Mouse (Mus musculus) layer of hippocampus, postnatal 36 days (tissue): ENCODE data around the gene Bag5. TPM values are rescaled to one million over a fixed set of nuclear protein-coding genes. Genes with fewer than 3 reads are reported as not detected.

Experiments used
- DNase-seq, 2 experiments: peaks; one replicate each; pipeline ENCODE4 v3.0.0; 2022
- total RNA-seq, 2 experiments: library from RNA; stranded (reverse); gene quantifications; 2 replicates each; pipeline ENCODE4 v1.2.3; 2021

The Bag5 gene
- total RNA-seq, 2 experiments from 2014 or later, result 50.1 to 51.3 TPM

DNA sequence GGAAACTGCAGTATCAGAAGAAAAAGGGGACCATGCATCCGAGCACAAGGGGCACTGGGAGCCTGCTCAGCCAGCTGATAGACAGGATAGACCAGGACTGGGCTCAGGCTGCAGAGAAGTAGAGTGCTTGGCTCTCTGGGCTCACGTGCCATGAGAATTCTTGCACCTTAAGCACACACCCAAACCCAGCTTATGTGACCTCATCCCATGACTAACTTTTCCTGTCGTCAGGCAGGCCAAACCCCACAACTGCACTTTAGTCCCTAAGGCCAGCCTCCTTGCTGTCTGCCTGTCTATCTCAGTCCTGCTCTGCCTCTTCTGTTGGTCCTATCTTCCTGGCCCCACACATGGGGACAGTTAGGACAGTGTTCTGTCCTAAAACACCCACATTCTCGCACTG is 15.3 kb downstream of the Bag5 start:
- no peak for DNase-seq

DNA sequence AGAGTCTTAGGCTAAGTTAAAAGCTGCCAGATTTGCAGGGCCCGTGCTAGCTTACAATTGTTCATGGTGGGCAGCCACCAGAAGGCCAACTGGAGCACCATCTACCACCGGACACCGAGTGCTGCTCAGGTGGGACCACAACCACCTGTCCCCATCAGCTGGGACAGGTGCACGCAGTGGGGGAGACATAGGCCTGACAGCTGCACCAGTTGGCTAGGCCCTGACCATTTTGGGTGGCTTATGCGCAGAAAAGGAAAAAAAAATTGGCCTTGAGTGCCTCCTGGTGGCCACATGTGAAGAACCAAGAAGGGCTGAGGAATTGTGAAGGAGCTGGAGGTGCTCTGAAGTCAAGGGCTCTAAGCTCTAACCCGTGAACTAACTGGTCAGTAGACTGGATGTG is 16.8 kb downstream of the Bag5 start:
- peak; percentile 67 to 71 for DNase-seq

DNA sequence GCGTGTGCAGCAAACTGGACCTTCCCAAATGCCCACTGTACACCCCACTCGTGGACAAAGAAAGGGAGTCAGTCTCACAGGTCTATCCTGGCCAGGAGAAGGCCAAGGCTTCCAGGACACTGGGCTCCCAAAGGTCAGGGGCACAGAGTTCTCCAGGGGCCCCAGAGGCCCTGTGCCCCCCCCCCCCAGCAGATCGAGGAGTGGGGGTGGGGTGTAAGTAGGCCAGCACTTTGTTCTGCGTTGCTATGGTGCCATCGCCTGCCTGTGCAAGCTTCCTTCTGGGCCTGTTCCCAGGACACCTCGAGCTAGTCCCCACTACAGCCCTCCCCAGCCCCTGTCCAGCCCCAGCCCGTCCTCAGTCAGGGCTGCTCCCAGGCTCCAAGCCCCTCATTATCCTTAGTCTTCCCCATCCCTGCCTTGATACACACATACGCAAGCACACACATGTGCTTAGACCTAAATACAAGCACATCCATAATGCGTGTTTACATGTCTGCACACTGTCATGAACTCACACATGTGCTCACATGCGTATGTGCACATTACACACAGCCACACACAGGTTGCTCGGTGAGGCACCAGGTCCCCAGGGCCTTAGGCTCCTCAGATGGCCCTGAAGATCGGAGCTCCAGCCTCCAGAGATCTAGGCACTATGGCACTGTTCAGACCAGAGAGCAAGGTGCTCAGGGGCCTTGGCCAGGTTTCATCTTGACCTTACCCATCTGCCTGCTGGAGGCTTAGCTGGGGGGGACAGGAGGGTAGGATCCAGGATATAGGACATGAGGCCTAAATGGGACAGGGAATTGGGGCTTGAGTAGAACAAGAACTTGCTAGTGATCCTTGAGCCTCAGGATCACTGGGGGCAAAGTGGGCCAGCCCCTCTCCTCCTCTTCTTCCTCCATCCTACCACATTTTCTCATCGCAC is 17.9 kb downstream of the Bag5 start:
- peak in 1 of 2 experiments; percentile 63 for DNase-seq

DNA sequence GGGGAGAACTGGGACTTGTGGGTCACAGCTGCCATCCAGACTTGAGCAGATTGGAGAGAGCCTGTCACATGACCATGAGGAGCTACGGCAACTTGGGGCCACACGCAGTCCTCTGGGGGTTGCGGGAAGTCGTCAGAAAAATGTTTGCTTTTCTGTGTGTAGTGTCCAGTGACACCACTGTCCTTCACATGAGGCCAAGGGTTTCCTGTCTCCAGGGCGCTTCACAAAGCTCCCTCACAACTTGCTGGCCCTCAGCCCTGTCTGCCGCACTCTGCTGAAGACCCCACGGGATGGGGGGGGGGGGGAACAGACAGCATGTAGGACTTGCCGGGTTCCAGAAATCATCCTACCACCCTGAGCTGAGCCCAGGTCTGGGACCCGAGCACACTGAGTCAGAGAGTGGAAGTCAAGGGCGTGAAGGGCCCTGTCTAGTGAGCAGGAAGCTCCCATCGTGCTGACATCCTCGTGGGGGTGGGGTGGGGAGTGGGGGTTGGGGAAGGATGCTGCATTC is 18.7 kb downstream of the Bag5 start:
- no peak for DNase-seq

DNA sequence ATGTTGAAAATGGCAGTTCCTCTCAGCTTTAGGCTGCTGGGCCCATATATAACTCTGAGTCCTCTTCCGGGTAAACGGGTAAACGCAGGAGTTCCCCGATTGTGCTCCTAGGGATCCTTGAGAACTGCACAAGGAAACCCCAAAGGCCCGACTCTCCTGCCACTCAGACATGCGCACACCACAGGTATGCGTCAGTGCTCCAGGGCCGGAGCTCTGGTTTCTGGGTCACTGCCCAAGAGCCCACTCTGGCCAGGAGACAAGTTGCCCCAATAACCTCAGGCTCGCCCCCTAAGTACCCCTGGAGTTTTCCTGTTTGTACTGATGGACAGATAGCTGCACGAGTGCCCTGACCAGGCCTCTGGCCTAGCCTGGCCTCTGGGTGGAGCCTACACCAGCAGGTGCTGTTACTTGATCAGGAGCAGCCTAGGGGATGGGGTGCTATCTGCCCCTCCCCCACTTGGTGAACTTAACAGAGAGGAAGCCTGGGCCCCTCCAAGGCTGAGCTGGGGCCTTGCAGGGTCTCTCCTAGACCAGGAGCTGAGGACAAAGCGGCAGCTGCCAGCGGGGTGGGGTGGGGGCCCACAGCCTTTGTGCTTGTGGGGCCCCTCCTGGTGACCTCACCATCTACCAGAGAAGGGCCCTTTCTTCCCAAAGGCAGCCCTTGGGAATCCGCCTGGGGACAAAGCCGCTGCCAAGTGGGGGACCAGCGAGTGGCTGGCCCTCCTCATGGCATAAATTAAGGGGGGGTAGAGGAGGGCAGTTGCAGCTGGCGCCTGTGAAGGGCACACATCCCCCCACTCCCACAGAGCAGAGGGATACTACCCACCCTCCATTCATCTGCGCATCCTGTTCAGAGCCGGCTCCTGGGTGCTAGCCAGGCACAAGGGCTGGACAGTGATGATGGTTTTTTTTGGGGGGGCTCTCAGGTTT is 19.5 kb downstream of the Bag5 start:
- DNase-seq, result peak in 1 of 2 experiments; percentile 86

DNA sequence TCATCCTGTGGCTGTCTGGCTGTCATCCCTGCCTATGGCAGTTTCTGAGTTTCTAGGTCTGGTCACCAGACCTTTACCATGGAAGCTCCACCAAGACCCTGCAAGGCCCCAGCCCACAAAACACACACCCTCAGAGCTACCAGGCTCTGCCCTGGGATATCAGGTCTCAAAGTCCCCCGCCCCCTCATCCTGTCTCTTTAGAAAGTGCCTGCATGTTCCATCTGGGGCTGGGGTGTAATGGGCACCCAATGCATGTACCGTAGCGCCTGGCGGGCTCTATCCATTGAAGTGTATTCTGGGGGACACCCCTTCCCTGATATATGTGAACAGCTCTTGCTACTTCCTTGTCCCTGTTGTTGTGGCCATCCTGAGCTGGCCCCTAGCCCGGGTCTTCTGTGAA is 20.2 kb downstream of the Bag5 start:
- DNase-seq, result no peak

DNA sequence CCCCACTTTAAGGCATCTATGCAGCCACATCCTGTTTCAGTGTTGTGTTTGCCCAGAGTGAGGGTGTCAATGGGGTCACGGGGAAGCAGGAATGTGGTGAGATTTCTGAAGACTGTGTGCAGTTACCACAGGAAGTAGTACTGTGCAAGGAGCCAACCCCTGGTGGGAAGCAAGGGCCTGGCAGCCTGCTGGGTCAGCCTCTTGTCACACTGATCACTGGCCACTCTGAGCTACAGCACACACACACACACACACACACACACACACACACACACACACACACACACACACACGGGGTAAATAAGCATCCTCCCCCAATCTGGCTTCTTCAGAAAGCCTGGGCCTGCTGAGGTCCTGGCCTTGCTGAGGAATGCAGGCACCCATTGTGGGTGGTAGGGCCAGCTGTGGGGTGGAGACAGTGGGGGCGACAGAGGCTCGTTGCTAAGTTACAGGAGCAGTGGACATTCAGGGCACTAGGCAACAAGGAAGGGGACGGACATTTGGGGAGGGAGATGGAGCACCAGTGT is 21.6 kb downstream of the Bag5 start:
- DNase-seq, result no peak

DNA sequence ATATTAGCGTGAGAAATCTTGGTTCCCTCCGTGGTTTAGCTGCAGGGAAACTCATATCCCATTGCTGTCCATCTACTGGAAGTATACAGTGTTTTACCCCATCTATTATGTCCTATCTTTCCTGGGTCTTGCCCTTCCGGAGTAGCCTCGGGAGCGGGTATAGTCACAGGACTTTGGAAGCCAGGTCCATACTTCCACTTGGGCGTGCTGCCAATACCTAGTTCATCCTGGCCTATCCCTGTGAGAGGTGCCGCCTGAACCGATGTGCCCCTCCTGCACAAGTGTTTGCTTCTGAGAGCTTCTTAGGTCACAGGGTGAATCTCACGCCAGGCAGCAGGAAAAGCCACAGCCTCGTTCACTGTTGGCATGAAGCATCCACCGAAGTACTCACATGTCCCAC is 23.6 kb downstream of the Bag5 start:
- DNase-seq, result no peak

DNA sequence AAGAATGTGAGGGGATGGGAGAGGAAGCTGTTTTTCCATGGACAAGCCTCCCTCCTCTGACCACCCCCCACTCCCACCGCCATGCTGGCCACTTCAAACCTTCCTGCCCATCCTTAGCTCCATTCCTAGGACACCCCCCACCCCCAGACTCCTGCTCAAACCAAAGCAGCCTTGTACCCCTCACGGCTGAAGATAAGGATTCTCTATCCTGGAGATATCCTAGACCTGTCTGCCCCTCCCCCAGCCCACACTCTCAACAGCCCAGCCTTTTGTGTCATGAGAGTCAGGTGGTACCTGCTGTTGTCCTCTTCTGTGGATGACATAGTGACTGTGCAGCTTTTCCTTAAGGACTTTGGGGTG is 25.0 kb downstream of the Bag5 start:
- no peak for DNase-seq

DNA sequence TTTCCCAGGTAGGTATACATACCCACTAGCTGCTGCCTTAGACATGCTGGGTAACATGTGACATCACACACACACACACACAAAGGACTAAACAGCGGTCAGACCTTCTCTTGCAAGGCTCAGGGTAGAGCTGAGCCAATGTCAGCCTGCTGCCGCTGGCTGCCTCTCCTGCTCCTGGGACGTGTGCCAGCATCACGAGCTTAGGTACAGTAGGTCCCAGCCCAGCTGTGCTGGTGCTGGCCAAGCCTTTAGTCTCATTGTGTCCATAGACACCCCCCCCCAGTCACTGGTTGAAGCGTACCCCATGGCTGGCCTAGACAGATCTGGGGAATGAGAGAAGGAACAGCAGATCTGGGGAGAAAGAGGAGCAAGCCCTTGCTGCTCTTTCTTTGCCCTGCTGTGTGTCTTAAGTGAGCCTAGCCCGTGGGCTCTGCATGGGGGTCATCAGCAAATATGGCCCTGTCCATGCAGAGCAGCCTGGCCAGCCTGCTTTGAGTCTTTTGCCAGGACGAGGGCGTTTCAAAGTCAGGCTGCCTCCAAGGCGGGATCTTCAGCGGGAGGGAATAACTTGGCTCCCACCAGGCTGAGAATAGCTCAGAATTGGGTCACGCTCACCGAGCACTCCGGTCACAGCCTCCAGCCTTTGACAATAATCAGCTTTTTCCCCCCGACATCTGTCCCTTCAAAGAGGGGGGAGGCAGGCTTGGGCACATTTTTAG is 25.5 kb downstream of the Bag5 start:
- DNase-seq, result peak in 1 of 2 experiments; percentile 63

DNA sequence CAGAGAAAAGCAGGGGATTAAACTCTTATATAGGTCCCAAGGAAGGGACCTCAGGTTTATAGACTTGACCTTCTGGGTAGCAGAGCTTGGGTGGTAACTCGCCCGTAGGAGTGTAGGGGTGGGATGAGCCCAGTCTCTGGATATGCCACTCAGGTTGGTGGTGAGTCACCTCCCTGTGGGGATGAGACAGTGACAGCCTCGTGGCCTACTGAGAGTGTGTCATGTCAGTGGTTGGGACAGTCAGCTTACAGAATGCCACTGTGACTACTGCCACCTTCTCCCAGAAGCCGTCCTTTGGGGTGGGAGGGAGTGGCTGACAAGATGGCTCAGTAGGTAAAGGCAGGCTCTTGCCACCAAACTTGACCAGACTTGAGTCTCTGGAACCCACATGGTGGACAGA is 26.7 kb downstream of the Bag5 start:
- DNase-seq, result no peak

DNA sequence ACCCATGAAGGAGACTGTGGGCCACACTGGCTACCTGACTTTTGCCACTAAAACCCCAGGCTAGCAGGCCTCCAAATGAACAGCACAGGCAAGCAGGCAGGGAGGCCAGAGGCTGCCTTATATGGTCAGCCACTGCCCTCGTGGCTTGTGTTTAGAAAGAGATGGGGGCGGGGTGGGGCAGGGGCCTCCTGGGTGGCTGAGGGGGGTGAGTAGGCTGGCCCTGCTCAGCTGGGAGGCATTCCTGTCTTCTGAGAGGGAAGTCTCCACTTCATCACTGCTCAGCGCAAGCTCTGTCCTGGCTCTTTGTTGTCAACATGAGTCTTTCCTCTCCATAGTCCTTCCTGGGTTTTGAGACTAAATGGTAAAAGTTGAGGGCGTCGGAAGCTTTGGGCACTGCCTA is 30.3 kb downstream of the Bag5 start:
- no peak for DNase-seq

DNA sequence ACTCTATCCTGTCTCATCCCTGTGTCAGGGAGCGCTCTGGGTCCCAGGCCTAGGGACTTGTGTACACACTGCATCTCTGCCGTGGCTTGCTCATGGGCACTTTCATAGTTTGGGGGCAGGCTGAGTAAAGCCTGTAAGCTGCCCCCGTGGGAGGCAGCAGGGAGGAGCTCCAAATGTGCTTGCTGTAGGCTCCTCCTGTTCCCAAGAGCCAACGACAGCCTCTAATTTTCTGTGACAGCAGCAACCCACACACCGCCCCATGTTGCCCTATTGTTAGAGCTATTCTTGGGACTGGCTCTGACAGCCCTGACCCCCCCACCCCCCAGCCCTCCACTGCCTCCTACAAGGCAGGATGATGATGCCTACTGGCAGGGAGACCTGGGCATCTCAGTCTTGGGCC is 31.1 kb downstream of the Bag5 start:
- DNase-seq, result no peak

DNA sequence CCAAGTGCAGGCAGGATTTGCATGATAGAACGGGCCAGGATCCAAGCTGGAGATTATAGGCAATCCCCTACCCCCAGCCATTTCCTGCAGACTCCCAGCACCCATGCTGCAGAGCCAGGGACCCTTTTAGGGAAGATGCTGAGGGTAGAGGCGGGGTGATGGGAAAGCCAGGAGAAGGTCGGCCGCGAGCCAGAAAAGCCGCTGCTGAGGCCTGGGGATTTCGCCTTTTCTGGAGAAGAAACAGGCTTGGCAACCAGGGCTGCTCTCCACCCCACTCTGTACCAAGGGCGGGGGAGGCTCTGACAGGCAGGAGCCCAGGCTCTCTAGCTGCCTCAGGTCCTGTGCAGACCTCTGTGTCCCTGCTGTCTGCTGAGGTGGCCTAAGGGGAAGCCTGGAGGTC is 31.8 kb downstream of the Bag5 start:
- DNase-seq, result no peak

DNA sequence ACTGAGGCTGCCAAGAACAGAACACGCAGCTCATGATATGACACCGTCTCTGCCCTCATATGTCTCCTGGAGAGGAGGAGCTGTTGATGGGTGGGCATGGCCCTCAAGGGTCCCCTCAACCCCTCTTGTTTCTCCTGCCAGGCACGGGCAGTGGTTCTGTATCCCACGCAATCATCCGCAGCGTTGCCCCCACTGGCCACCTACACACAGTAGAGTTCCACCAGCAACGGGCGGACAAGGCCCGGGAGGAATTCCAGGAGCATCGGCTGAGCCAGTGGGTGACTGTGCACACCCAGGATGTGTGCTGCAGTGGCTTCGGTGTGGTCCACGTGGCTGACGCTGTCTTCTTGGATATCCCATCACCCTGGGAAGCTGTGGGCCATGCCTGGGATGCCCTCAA is 32.4 kb downstream of the Bag5 start:
- DNase-seq, result no peak

DNA sequence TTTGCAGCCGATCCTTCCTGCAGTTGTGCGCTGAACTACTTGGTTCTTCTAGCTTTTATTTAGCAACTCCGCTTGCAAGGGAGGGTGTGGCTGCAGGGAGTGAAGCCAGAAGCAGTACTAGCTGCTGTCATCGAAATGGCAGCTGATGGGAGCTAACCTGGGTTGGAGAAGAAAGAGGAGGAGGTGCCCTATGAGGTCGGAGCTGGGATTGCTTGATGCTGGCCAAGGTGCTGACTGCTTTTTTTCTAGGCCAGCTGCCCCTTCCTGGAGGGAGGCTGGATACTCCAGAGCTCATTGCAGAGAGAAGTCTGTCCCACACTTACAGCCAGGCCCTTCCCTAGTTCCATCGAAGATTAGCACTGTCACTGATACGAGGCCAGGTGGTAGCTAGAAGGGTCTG is 34.1 kb downstream of the Bag5 start:
- DNase-seq, result no peak

DNA sequence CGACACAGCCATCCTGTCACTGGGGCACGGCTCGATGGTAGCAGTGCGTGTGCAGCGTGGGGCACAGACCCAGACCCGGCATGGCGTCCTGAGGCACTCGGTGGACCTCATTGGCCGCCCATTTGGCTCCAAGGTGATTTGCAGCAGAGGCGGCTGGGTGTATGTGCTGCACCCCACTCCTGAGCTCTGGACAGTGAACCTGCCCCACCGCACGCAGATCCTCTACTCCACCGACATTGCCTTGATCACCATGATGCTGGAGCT is 34.5 kb downstream of the Bag5 start:
- no peak for DNase-seq

DNA sequence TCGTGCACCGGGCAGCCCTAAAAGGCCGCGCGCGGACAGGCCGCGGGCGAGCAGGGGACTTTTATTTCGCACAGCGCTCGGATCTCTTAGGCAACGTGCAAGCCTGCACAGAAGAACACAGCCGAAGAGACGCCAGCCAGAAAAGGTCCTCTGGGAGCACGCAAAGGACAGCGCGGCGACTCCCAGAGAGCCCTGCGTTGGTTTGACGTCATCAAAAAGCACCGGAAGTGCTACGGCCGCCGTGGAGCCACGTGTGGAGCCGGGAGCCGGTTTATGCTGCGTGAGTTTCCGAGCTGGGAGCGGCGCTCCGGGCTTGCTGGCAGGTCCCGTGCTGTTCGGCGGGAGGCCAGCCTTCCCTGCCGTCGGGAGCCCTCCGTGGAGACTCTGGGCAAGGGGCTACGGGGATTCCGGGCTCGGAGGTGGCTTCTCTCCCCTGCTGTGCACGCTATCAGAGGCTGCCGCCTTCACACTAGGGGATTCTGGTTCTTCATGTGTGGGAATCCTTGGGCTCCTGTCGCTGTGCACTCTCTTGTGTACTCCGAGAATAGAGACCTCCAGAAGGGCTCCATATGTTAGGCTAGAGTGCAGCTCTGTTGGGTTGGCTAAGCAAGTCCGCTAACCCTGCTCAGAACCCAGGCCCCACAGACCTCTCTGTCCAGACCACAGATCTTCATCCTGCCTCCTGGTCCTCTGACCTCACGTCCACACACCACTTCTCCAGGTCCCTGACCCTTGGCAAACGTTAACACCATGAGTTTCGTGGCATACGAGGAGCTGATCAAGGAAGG is 35.0 kb downstream of the Bag5 start, which contains the start of gene Trmt61a:
TSS of gene Trmt61a (plus strand) at position 224 of the 788 bp plus-strand sequence.
- DNase-seq, result peak; percentile 85 to 88

DNA sequence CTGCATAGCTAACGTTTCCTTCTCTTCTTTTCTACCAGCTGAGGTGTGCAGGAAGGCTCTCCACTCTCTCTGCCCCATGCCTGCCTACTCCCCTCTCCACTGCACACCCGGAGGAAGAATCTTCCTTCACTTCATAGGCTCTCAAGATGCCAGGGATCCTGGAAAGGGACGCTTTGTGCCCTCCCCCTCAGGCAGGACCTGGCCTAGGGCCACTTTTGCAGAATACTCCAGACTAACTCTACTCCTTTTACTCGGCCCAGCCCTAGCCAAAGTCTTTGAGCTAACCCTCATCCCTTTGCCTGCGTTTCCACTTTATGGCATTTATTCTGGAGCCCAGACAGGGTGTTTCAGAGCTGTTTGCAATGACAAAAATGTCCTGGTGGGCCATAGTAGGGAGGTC is 35.6 kb downstream of the Bag5 start:
- DNase-seq, result no peak

DNA sequence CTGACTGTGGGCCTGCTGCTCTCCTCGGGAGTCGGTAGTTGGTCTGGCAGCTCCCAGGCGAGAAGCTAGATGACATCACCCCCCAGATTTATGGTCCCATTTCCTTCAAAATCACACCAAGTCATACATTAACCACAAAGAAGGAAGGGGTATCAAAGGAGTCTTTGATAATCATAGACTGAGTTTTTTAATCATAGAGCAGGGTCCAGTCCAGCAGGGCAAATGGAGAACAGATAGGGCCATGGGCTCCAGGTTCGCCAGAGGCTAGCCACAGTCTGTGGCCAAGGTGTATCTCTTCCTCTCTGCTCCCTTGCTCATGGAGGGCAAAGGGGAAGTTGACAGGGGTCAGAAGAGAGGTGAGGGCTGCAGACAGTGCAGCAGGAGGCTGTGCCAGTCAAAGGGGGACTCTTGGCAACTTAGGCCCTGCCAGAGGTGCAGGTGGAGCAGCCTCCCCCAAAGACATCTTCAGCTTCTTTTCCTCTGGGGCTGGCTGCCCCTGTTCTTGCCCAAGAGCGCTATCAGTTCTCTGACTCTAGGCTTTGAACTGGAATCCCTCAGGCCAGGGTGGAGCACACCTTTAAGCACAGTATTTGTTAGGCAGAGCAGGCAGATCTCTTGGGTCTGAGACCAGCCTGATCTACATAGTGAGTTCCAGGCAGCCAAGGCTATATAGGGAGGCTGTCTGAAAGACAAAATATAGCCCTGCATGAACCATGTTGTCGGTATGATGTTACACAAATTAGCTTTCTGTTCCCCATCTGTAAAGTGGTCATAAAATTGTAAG is 37.1 kb downstream of the Bag5 start:
- no peak for DNase-seq
